Mouse (Mus musculus) liver, embryonic 11.5 days (tissue): ENCODE results near the gene Etfbkmt. TPM values are rescaled to one million over a fixed set of nuclear protein-coding genes. Genes with fewer than 3 reads are reported as not detected.
A peak's percentile ranks its signal among the peaks of the same experiment; 100 is the strongest.

Experiments used
- ATAC-seq: fragments of 200-750 bp; cut with Nextera tagmentation; replicated peaks from 2 replicates; pipeline ENCODE4 v1.8.0; 2017; ENCODE audit warnings: moderate number of reproducible peaks, mild to moderate bottlenecking, moderate TSS enrichment, moderate library complexity; ENCODE audit not compliant: low FRiP score
- DNase-seq: peaks from one replicate; pipeline ENCODE4 v3.0.0-alpha.2; 2017; ENCODE audit warnings: low spot score
- H3K27ac ChIP-seq: fragments of 300-500 bp; sonication (generic); 2 replicates; pipeline ENCODE4 v1.5.1; 2014; ENCODE audit warnings: mild to moderate bottlenecking, low read depth, low read length, control low read depth
- H3K27me3 ChIP-seq: fragments of 300-500 bp; sonication (generic); replicated peaks from 2 replicates; pipeline ENCODE4 v1.6.1; 2014; ENCODE audit warnings: low read length, mixed read lengths; ENCODE audit not compliant: control insufficient read depth, insufficient read depth
- H3K36me3 ChIP-seq: fragments of 300-500 bp; sonication (generic); 2 replicates; pipeline ENCODE4 v1.6.1; 2014; ENCODE audit warnings: mild to moderate bottlenecking, low read length, moderate library complexity, mixed read lengths; ENCODE audit not compliant: control insufficient read depth, insufficient read depth
- H3K4me1 ChIP-seq: fragments of 300-500 bp; sonication (generic); replicated peaks from 2 replicates; pipeline ENCODE4 v1.6.1; 2014; ENCODE audit warnings: low read length, mixed read lengths; ENCODE audit not compliant: control insufficient read depth, insufficient read depth
- H3K4me2 ChIP-seq: fragments of 300-500 bp; sonication (generic); 2 replicates; pipeline ENCODE4 v1.6.1; 2014; ENCODE audit warnings: mild to moderate bottlenecking, control low read depth, moderate library complexity
- H3K4me3 ChIP-seq: fragments of 300-500 bp; sonication (generic); 2 replicates; pipeline ENCODE4 v1.5.1; 2014; ENCODE audit warnings: low read depth, low read length, control low read depth
- H3K9ac ChIP-seq: fragments of 300-500 bp; sonication (generic); 2 replicates; pipeline ENCODE4 v1.6.1; 2014; ENCODE audit warnings: low read depth, low read length, control low read depth
- H3K9me3 ChIP-seq: fragments of 300-500 bp; sonication (generic); 2 replicates; pipeline ENCODE4 v1.6.1; 2016; ENCODE audit warnings: low read length, inconsistent platforms, mixed read lengths; ENCODE audit not compliant: control insufficient read depth
- WGBS: fragments of 180-500 bp; shearing (Covaris S2); extraction: QIAGEN DNeasy Blood & Tissue Kit; methylation state at CpG from one replicate; pipeline ENCODE4 v1.1.7; 2014; 5-methylcytosine and 5-hydroxymethylcytosine counted together
- polyA plus RNA-seq: library from polyadenylated mRNA; unstranded; fragments of >200 nt; fragmentation: Nextera tagmentation; extraction: Ambion mirVana; gene quantifications from 2 replicates; pipeline ENCODE4 v1.2.1, GENCODE M21; 2014

Gene Etfbkmt
- polyA plus RNA-seq, 1 experiment from 2014 or later, result 14.9 TPM

GRCm38 (mm10) chr6:149137936-149138335 lies 1.7 kb upstream of the Etfbkmt start:
- Histone ChIP-seq H3K4me3 (no peak overlapping the region), H3K27me3 (no peaks in the 10 kb centered on the region), H3K4me1 (peaks cover 10% of the 10 kb centered on the region; the same call in 1 of the 2 replicates), H3K9ac (no peak overlapping the region), H3K4me2 (no peak overlapping the region), H3K27ac (no peak overlapping the region), H3K9me3 (no peaks in the 10 kb centered on the region), H3K36me3 (no peaks in the 10 kb centered on the region)
- no peak for ATAC-seq
- DNase-seq, result no peak
- WGBS, result 61% methylated on average over 2 of the region's 2 CpGs

GRCm38 (mm10) chr6:149139011-149139410 lies 638 bp upstream of the Etfbkmt start:
- ATAC-seq (no peak), DNase-seq (no peak)
- H3K27ac ChIP-seq, result no peak overlapping the region
- no peak overlapping the region for H3K4me2 ChIP-seq
- 77% methylated on average over 3 of the region's 3 CpGs for WGBS
- no peaks in the 10 kb centered on the region for H3K27me3 ChIP-seq
- H3K9ac ChIP-seq, result no peak overlapping the region
- no peak overlapping the region for H3K4me3 ChIP-seq
- 0 out of 2 replicates have a peak, but pooled peaks cover under 1% of the 10 kb centered on the region for H3K36me3 ChIP-seq
- peaks cover 10% of the 10 kb centered on the region; the same call in 1 of the 2 replicates for H3K4me1 ChIP-seq
- no peaks in the 10 kb centered on the region for H3K9me3 ChIP-seq

- DNase-seq (peak; percentile 84), ATAC-seq (peak; percentile 98)
- H3K9ac ChIP-seq, result peak overlapping the region; percentile 81
- H3K9me3 ChIP-seq, result no peaks in the 10 kb centered on the region
- peak overlapping the region; percentile 50 for H3K27ac ChIP-seq
- H3K4me1 ChIP-seq, result no peaks in the 10 kb centered on the region
- peaks cover 10% of the 10 kb centered on the region; the same call in 1 of the 2 replicates for H3K36me3 ChIP-seq
- WGBS, result 5% methylated on average over 36 of the region's 36 CpGs
- H3K4me2 ChIP-seq, result peak overlapping the region; percentile 82
- H3K4me3 ChIP-seq, result peak overlapping the region; percentile 59
- no peaks in the 10 kb centered on the region for H3K27me3 ChIP-seq
Observed at GRCm38 (mm10) chr6:149141393-149142173, 1.9 kb downstream of the Etfbkmt start.

- no peaks in the 10 kb centered on the region for H3K27me3 ChIP-seq
Observed at GRCm38 (mm10) chr6:149145143-149145542, 5.5 kb downstream of the Etfbkmt start.

GRCm38 (mm10) chr6:149148436-149149229 lies 9.0 kb downstream of the Etfbkmt start:
- Histone ChIP-seq H3K4me1 (no peaks in the 10 kb centered on the region), H3K36me3 (peaks cover 10% of the 10 kb centered on the region; the same call in 1 of the 2 replicates), H3K27ac (no peak overlapping the region), H3K4me3 (no peak overlapping the region), H3K9ac (no peak overlapping the region), H3K9me3 (no peaks in the 10 kb centered on the region), H3K4me2 (no peak overlapping the region), H3K27me3 (no peaks in the 10 kb centered on the region)
- ATAC-seq, result no peak
- no peak for DNase-seq
- 78% methylated on average over 7 of the region's 7 CpGs for WGBS

More at GRCm38 (mm10) chr6:149145143-149145542, 5.5 kb downstream of the Etfbkmt start:
- Histone ChIP-seq H3K9me3 (no peaks in the 10 kb centered on the region), H3K36me3 (peaks cover 10% of the 10 kb centered on the region; the same call in 1 of the 2 replicates), H3K27ac (no peak overlapping the region), H3K4me1 (no peaks in the 10 kb centered on the region), H3K4me3 (no peak overlapping the region), H3K9ac (no peak overlapping the region), H3K4me2 (no peak overlapping the region)
- 95% methylated on average over 1 of the region's 1 CpGs for WGBS
- DNase-seq (no peak), ATAC-seq (no peak)

- Histone ChIP-seq H3K27ac (no peak overlapping the region), H3K27me3 (no peaks in the 10 kb centered on the region), H3K4me1 (peaks cover 10% of the 10 kb centered on the region; the same call in 1 of the 2 replicates), H3K36me3 (peaks cover 2% of the 10 kb centered on the region; the same call in 1 of the 2 replicates), H3K9ac (no peak overlapping the region), H3K4me3 (no peak overlapping the region), H3K4me2 (no peak overlapping the region), H3K9me3 (no peaks in the 10 kb centered on the region)
- 81% methylated on average over 2 of the region's 2 CpGs for WGBS
- DNase-seq, result no peak
- no peak for ATAC-seq
Observed at GRCm38 (mm10) chr6:149152119-149152518, 12.5 kb downstream of the Etfbkmt start.

- Histone ChIP-seq H3K27ac (no peak overlapping the region), H3K9me3 (no peaks in the 10 kb centered on the region), H3K4me3 (no peak overlapping the region), H3K27me3 (no peaks in the 10 kb centered on the region), H3K4me1 (peaks cover 10% of the 10 kb centered on the region; the same call in 1 of the 2 replicates), H3K36me3 (peaks cover 2% of the 10 kb centered on the region; the same call in 1 of the 2 replicates), H3K9ac (no peak overlapping the region), H3K4me2 (no peak overlapping the region)
- WGBS, result 42% methylated on average over 6 of the region's 6 CpGs
- ATAC-seq (no peak), DNase-seq (no peak)
Observed at GRCm38 (mm10) chr6:149153473-149154115, 13.9 kb downstream of the Etfbkmt start.
